Mouse (Mus musculus) common myeloid progenitor, adult 5-6 weeks (primary cell): Measurements from ENCODE around the gene Adamts18. TPM values are rescaled to one million over a fixed set of nuclear protein-coding genes. Genes with fewer than 3 reads are reported as not detected.

Experiments
- ATAC-seq: replicated peaks from 2 replicates; pipeline ENCODE4 v1.8.0; 2016; ENCODE audit warnings: low read depth, mild to moderate bottlenecking, moderate TSS enrichment, inconsistent platforms; ENCODE audit not compliant: poor library complexity, severe bottlenecking
- total RNA-seq: library from RNA; stranded (forward); fragments of 200-1000, 187-1606 nt; gene quantifications from 2 replicates; pipeline ENCODE4 v1.2.3, GENCODE M21; 2017

Gene Adamts18
- total RNA-seq, 1 experiment from 2014 or later = not detected

DNA sequence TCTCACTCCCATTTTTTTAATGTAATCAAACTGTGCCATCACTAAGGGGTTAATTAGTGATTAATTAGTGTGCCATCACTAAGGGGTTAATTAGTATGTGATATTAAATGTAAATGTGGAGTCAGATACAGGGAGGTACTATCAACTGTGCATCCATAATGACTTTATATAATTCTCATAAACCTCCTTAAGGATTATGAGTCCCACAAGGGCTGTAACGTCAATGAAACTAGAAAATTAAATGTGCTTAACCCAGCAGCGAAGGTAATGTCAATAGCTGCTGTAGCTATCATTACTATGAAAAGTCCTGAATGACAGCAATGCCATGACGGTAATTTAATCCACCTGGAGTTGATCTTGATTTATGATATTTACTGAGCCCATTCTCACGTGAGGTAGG lies 83.4 kb downstream of the Adamts18 start:
- ATAC-seq = no peak

DNA sequence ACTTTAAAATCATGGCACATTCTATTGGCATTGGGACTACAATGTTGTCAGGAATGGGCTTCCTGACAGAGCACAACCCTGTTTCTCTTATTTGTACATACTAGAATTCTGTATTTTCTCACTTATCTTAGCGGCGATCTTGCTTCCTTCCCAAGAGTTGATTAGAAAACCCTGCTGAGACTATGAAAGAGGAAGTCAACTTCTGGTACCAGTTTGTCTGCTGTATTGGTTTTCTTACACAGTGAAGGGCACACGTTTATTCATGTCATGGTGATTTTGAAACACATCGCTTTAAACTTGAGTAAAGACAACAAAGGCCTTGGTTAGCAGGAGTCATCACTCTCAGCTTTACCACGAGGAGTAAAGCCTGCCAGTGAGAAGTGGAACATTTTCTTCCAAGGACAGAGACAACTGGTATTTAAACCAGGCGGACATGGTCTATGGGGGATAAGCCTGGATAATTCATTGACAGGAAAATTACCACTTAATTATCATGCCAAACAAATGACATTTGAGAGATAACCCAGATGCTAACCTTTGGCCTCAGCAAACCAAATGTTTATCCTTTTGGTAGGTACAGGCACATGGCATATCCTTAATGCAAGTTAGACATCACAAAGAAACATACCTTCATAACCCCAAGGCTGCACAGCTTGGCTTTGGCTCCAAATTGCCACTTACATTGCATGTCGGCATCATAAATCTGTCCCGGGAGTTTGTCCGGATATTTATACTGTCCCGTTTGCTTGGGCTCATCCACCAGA lies 84.8 kb downstream of the Adamts18 start:
- peak; percentile 87 for ATAC-seq

DNA sequence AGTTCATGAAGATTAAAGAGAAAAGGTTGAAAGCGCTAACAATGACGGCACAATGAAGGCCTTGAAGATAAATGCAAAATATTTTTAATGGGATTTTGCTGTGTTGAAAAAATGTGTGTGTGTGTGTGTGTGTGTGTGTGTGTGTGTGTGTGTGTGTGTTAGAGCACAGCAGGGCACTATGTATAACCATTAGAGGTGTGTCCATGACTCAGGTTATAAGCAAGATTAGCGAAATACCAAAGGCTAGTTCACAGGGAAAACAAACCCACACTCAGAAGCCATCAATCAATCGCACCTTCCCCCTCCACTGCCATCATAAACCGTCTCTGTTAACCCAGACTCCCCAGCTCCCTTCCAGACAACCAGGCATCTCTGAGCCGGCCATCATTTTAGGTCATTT lies 86.4 kb downstream of the Adamts18 start:
- ATAC-seq = no peak

DNA sequence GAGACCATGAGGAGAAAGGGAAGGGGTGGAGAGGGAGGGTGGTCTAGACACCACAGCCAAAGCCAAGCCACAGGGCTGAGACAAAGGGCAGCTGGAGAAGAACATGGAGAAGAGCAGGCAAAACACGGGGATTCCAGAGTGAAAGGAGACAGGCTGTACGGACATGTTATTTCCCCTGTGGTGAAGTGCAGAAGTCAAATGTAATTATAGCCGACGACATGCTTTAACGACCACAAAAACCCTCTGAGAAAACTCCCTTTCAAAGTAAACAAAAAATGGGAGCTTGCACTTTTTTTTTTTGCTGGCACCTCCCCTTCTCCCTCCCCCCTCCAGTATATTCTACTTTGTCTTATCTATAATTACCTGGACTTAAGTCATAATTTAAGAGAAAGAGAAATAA lies 92.7 kb downstream of the Adamts18 start:
- no peak for ATAC-seq

DNA sequence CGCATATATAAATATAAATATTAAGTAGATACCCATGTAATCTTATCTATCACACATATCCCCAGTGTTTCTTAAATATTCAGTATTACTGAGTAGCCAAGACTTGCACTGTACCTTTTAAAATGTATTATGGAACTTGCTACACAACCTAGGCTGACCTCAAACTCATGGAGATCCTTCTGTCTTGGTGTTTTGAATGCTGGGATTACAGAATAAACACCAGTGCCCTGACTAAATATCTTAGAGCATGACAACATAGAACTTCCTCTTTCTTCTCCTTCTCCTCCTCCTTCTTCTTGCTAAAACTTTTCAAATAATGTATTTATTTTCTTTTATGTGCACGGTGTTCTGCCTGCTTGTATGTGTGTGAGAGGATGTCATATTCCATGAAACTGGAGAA lies 95.4 kb downstream of the Adamts18 start:
- no peak for ATAC-seq

DNA sequence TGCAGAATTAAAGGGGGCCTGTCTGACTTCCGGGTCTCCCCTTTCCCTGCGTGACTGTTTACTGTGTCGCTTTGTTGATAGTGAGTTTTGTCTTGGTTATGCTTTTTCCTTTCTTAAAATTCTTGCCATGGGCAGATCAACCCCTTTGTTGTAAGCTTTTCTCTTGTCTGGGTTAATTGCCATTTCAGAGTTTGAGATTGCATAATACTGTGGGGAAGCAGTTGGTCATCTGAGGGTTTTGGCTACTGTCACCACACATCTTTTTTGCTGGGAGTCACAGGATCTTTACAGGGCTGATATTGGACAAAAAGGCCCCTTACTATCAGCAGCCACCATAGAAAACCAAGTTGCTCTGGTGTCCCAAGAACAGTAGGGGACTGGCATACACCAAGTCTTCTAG lies 96.2 kb downstream of the Adamts18 start:
- ATAC-seq = no peak

DNA sequence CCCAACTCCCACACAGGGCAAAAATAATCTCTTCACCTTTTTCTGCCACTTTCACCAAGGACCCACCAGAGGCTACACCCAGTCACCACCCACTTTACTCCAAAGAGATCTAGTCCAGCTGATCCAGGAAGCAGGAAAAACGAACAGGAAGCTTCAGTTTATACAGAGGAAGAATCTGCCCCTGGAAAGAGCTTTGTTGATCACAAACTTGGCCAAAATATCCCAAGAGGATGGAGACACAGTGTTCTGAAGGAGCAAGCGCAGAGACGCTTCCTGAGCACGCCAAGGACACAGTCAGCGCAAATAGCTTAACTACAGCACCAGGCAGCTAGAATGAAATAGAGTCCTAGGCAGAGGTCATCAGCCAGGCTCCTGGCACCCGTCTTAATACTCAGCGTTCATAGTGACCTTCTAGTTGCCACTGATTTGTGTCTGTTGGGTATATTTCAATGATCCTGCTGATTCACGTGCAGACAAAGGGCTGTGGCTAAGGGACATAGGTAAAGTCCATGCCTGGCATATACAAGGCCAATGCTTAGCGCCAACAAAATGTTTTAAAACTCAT lies 113.0 kb downstream of the Adamts18 start:
- no peak for ATAC-seq

DNA sequence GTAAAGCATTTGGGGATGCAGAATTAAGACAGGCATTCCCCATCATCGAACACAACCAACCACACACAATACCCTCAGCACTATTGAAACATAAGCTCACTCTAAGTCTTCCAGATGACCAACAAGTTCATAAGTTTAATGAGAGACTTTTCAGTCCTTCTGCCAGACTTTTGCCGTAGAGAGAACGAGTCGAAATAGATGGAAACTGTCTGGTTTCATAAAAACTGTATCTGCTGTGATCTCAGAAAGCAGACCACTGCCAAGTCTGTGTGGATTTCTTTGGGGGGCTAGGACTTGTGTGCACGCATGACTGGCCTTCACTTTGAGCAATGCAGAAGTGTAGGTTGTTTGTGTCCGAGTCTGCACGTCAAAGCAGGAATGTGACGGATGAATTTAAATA lies 123.2 kb downstream of the Adamts18 start:
- no peak for ATAC-seq

DNA sequence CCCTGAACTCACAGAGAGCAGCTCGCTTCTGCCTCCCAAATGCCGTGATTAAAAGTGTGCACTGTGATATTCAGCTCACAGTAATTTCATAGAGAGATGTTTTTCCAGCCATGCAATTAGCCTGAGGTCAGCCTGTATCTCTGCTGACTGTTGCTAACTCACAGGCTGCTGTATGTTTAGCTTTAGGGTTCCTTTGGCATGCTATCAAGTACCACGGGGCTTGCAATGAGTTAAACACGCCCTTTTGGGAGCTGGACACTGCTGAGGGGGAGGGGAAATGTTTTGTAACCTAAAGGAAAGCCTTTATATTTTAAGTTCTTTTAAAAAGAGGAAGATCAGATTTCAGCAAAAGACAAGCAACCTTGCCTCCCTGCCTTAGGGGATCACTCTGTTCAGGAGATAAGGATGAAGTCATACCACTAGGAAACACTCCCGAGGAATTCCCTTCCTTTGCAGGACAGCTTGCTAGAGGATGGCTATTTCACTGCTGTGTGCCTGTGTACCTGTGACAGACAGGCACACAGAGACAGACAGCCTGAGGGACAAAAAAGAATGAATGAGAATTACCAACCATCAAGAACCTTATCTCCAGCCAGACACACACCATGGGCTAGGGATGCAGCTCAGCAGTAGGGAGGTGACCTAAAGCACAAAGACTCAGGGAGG lies 124.5 kb downstream of the Adamts18 start:
- no peak for ATAC-seq

DNA sequence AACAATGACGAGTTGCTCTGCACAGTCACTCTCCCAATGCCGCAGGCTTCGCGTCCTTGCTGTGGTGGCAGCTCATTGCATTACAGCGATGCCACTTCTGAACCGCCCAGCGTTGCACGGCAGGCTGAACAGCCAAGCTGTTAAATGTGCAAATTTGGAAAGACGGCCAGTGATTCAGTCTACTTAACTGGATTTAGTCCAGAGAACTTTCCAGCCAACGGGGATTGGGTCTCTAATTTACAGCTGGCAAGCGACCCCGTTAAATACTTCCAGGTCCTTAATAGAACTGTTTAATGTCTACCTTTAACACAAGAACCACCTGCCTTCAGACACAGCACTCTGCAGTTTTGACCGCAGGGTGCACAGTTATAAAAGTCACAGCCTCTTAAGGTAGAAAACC lies 127.1 kb downstream of the Adamts18 start:
- ATAC-seq = no peak

DNA sequence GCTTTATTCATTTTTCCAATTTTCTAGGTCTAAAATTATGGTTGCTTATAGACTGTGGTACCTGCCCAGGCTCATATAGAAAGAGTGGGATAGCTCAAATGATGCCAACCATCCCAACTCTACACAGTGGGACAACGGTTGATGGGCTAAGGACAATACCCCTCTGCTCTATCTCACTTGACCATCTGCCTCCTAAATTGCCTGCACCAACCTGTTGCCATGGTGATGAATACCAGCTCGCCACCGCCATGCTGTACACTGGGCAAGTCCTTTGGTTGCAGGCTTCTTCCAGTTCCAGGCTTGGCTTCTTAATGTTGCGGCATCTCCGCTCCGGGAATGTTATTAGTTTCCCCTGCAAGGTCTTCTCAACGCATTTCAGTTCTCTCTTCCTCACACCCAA lies 143.6 kb downstream of the Adamts18 start:
- ATAC-seq = no peak

DNA sequence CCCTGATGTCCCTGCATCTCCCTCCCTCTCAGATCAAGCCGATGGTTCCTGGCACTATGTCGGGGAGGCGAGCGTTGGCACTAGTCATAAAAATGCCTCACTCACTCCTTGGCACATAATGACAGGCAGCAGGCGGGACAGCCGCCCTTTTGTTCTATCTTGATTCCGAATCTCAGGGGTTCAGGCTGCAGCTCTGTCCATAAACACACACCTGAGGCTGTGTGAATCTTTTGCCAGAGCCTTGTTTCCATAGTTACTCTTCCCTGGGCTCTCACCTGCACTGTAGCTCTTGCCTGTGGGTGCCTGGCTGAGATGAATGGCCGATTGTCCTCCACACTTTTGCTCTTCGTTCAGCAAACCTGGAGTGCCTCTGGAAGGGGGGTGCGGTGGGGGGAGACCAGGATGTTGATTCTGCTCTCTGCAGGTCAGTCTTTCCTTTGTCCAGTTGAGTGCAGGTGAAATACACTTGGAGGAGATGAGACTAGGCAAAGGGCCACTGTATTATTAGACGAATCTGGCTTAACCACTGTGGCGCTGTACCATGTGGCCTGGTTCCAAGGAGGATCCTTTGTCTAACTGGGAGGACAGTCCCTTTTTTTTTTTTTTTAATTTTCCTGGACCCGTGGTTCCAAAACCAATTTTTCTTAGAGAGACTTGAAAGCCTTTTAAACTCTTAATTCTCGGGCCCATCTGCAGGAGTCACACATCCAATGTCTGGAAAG lies 156.8 kb downstream of the Adamts18 start:
- ATAC-seq = no peak

DNA sequence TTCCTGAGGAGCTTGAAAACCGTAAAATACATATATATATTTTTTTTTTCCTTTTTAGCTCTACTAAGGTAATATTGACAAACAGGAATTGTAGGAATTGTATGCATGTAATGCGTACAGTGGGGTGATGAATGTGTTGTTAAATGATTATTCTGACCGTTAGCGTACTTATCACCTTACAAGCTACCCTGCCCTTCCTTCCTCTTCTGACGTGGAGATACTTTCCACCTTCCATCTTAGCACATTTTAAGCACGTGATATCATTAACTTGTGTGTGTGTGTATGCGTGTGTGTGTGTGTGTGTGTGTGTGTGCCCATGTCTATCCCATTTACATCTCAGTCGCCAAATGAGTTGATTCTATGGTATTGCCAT lies 160.0 kb downstream of the Adamts18 start:
- peak; percentile 63 for ATAC-seq

DNA sequence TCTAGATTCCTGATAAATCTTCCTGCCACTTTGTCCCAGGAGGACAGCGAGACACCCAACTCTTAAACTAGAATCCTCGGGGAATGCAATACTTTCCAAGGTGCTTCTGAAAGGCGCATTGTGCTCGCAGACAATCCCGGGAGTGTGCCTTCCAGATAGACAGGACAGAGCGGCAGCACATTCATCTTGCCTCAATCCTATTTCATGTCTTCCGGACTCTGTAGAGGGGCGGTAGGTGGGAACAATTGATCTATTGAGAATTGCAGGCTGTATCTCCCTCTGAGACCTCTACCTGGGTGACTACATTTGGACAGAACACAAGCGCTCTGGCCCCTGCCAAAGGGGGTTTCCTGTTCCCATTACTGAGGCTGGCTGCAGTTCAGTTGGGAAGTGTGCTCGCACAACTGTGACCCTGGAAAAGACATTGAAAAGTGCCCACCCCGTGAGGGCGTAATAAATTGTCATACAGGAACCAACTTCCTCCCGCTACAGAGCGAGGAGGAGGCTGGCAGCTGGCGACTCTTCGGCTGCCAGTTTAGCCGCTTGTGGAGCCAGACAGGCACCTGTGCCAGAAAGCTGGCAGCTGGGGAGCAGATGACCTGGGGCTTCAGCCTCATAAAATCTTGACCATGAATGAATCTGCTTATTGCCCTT lies 160.5 kb downstream of the Adamts18 start:
- peak; percentile 76 for ATAC-seq

DNA sequence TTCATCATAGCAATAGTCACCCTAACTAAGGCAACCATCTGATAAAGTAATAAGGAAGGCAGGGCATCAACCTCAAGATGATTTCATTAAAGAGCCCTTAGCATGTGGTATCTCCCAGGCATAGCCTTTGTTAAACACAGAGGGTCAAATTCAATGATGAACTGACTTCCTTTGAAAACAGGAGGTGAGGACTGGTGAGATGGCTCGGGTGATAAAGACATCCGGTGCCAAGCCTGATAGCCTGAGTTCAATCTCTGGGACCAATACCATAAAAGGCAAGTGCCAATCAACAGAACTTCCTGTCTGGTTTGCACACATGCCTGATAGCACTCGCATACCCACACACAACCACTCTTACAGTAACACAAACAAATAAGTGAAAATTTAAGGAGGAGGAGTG lies 169.2 kb downstream of the Adamts18 start:
- peak; percentile 78 for ATAC-seq

DNA sequence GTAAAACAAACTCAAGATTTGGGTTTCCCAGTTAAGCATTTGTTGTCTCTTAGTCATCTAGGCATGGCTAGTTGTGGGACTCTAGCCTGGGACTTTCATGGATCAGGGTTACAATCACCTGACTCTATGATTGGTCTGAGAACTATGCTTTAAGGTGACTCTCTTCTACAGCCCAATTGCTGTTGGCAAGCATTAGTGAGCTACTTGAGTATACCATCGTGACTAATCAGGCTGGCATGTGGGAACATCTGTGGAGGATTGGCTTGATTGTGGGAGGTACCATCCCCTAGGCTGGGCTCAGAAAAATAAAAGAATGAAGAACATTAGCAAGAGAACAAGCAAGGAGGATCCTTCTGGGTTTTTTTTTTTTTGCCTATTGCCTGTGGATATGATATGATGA lies 171.7 kb downstream of the Adamts18 start:
- no peak for ATAC-seq

DNA sequence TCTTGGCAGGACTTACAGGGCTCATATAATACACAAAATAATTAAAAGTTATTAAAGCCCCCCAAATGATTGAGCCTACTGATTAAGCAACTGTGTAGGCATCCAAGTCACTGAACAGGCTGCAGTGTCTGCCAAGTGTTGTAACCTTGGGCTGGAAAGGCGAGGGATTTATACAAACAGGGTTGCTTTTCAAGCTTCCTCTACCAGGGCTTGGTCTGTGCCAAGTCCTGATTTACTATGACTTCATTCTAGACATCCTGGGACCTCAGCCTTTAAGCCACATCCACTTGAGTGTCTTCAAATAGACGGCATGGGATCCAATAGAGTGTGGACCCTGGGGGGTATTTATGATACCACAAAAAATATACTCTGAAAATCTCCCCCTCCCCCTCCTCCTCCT lies 173.3 kb downstream of the Adamts18 start:
- ATAC-seq = no peak

DNA sequence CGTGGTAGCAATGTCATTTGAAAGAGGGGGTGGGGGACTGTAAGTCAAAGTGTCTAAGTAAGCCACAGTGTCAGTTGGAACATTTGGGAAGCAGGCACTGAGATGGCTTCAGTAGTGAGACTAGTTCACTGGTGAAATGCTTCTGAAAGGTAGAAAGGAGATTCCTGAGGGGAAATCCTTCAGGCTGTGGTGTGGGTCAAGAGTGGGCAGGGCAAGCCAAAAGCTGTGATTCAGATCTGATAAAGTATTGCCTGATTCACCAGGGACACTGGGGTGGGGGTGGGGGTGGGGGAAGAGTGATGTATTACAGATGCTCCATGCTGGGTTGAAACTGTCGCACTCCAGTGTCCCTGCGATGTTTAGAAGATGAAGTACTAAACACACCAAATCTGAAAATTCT lies 173.9 kb downstream of the Adamts18 start:
- ATAC-seq = no peak

DNA sequence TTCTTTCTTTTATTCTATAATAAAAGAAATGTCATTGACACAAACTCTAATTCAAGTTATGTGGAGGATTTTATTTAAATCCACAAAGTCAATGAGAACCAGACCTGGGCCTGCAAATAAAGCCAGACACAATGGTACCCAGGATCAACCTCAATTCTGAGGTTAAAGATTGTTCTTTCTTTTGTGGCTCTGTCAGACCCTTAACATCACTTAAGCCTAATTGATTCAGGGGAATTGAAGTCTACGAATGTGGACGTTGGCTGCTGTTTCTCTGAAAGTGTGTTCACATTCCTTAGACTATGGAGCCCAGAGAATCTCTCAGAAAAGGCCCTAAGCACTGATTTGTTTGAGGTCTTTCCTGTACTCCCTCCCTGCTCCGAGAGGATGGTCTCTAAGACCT lies 175.2 kb downstream of the Adamts18 start:
- ATAC-seq = no peak

DNA sequence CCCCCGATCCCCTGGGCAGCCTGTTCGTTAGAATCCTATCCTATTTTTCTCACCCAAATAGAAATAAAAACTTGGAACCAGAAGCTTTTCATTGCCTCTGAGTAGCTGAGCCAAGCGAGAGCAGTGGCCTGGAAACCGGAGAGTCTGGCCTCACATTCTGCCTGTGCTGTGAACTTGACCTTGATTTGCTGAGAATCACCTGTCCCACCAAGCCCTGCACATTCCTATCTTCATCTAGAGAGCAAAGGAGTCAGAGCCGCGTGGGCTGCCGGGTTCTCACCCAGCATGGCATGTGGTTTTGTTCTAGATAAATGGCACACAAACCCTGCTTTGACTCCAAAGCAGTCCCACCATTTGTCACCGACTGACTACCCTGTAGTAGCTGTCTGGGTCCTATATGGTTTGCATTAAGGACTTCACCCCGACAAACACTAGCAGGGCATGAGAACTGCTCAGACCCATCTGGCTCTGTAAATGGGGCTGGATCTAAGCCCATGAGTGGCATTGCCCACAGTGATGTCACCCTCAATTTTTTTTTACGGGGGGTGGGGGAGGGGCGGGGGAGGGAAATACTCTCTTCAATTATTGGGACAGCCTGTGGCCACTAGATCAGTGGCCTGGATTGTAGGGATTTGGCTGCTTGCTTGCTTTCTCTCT lies 175.8 kb downstream of the Adamts18 start:
- no peak for ATAC-seq
